Mouse (Mus musculus): ENCODE measurements around the gene Fam229a. TPM values are rescaled to one million over a fixed set of nuclear protein-coding genes. Genes with fewer than 3 reads are reported as not detected.
"Not testable (repeated sequence)": the region's sequence is repeated elsewhere in the genome, so short reads cannot be mapped to it uniquely, and the experiment has no call there.

Fam229a gene
- polyA plus RNA-seq, 1 experiment from 2014 or later: not detected

DNA sequence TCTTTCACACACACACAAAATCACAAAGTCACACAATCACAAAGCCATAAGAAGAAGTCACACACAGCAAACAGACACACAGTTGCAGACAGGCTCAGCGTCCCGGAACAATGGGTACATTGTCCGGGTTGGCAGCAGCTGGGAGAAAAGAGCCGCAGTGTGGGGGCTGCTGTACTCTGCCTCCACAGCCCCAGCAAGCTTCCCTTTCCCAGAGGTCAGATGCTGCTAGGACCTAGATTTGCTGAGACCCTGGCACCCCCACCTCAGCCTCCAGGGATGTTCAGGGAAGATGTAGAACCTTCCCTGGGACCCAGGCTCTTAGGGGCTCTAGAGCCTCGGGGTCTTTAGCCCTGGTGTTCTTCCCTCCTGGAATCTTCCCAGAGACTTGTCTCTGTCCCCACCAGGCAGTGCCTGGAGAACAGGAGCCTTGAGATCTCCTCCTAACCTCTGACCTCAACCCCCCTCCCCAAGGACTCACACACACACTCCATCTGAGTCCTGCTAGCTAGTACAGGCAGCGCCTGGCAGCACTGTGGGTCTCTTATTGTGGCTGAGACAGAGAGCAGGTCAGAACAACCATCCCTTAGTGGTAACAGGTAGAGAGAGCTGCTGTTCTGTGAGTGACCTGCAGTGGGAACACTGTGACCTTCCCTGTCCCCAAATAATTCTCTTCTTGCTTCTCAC, 20.6 kb downstream of the Fam229a start:
- no peak for ATAC-seq (ENCODE audit: low FRiP score, low read depth)
- peak overlapping the region; percentile 69 for H3K27ac ChIP-seq
- peak overlapping the region; percentile 27 for H3K4me2 ChIP-seq (replicated peaks)
- no peak overlapping the region for H3K4me3 ChIP-seq
- peaks cover 55% of the 10 kb centered on the region for H3K4me1 ChIP-seq
- H3K9ac ChIP-seq: 0 out of 2 replicates have a peak overlapping the region, but pooled peaks have one; percentile 17
- no peaks in the 10 kb centered on the region for H3K27me3 ChIP-seq (replicated peaks)
- WGBS: 17% methylated on average over 6 of the region's 6 CpGs
- no peaks in the 10 kb centered on the region for H3K9me3 ChIP-seq
- peaks cover 14% of the 10 kb centered on the region for H3K36me3 ChIP-seq

DNA sequence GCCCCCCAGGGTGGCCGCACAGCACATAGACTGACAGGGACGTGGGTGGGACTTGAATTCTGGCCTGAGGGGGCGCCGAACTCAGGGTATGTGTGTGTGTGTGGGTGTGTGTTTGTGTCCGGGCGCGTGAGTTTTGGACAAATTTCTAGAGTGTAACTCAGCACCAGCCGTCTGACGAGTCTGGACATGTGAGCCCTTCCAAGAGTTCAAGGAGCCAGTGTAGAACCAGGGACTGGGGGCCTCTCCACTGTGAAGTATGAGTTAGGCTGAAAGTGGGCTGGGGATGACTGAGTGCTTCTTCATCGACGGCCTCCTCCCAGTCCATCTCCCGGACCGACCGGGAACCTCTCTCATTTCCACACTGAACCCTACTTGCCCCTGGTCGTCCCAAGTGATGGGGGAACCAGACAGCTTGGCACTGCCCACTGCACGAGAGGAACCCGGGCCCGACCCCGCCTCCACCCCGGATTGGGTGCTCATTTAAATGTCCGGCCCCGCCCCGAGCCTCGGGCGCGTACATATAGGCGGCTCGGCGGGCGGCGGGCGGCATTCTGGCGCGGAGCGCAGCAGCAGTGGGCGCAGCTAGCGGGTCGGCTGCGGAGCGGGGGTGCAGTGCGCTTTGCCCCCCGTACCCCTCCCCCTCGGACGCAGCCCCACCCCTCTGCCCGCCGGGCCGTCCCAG, 22.2 kb downstream of the Fam229a start, which contains the start of gene Marcksl1:
Gene Marcksl1 (plus strand): TSS at position 496 of the 682 bp plus-strand sequence.
- Histone ChIP-seq H3K27ac (peak within 1 kb of the TSS; percentile 99), H3K27me3 (replicated peaks) (no peaks in the 10 kb centered on the region), H3K4me2 (replicated peaks) (peak within 1 kb of the TSS; percentile 93), H3K4me3 (peak within 1 kb of the TSS; percentile 100), H3K9me3 (no peaks in the 10 kb centered on the region), H3K4me1 (peaks cover 55% of the 10 kb centered on the region), H3K9ac (peak within 1 kb of the TSS; percentile 100), H3K36me3 (peaks cover 29% of the 10 kb centered on the region)
- WGBS: 4% methylated on average over 47 of the region's 47 CpGs
- ATAC-seq (ENCODE audit: low FRiP score, low read depth): peak; percentile 88

DNA sequence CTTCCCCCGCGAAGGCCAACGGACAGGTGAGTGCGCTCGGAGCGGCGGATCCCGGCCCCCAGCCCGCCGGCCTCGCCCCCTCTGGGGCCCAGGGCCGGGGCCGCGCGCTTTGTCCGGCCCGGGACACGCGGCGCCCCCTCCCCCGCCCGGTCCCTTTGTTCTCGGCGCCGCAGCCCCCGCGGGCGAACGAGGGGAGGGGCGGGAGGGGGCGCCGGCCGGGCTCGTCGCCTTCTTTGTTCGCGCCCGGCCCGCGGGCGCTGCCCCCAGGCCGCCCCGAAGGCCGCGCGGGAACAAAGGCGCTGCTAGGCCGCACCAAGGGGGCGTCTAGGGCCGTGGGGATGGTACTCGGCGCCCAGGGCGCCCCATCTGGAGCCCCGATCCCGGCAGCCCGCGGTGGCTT, 22.9 kb downstream of the Fam229a start:
- H3K27ac ChIP-seq: peak overlapping the region; percentile 99
- no peaks in the 10 kb centered on the region for H3K27me3 ChIP-seq (replicated peaks)
- WGBS: 1% methylated on average over 56 of the region's 57 CpGs
- H3K4me2 ChIP-seq (replicated peaks): peak overlapping the region; percentile 93
- ATAC-seq (ENCODE audit: low FRiP score, low read depth): peak; percentile 32
- peak overlapping the region; percentile 100 for H3K4me3 ChIP-seq
- H3K36me3 ChIP-seq: peaks cover 36% of the 10 kb centered on the region
- no peaks in the 10 kb centered on the region for H3K9me3 ChIP-seq
- H3K9ac ChIP-seq: peak overlapping the region; percentile 100
- H3K4me1 ChIP-seq: peaks cover 52% of the 10 kb centered on the region

DNA sequence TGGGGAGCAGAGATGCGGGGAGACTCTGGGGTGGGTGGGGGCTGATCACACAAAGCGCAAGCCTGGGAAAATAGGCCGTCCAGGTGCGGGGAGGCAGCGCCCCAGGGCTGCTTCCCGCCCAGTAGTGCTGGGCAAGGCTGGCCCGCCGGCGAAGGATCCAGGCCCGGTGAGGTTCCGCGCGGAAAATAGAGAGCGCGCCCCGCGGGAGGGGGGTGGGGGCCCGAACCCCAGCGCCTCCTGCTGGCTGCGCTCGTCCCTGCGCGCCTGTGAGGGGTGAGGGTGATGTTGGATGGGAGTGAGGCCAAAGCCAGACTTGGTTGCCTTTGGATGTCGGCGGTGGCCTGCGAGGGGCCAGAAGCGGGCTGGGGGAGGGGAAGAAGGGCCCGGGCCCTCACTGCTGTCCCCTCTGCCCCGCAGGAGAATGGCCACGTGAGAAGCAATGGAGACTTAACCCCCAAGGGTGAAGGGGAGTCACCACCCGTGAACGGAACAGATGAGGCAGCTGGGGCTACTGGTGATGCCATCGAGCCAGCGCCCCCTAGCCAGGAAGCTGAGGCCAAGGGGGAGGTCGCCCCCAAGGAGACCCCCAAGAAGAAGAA, 23.4 kb downstream of the Fam229a start:
- under 1% methylated on average over 35 of the region's 35 CpGs for WGBS
- Histone ChIP-seq H3K4me1 (peaks cover 47% of the 10 kb centered on the region), H3K4me3 (peak overlapping the region; percentile 100), H3K27me3 (replicated peaks) (no peaks in the 10 kb centered on the region), H3K9ac (peak overlapping the region; percentile 100), H3K9me3 (no peaks in the 10 kb centered on the region), H3K4me2 (replicated peaks) (peak overlapping the region; percentile 93), H3K36me3 (peaks cover 37% of the 10 kb centered on the region), H3K27ac (peak overlapping the region; percentile 99)
- ATAC-seq (ENCODE audit: low FRiP score, low read depth): peak; percentile 41

DNA sequence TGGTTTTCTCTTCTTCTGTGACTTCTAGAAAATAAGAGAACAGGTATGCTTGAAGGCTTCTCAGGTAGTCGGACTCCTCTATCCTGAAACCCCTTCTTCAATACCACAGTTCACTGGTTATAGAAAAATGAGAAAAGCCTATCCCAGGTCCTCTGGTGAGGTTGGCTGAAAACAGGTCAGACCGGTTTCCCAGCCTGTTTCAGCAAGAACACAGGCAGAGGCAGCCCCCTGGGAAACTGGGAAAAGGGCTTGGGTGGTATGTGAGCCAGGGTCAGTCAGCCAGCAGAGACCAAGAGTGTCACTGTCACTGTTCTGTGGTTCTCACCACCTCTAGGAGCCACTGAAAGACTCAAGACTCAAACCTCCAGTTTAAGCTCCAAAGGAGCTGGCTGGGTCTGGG, 25.9 kb downstream of the Fam229a start:
- Histone ChIP-seq H3K4me2 (replicated peaks) (no peak overlapping the region; the same call in 1 of the 2 replicates), H3K4me3 (no peak overlapping the region), H3K27me3 (replicated peaks) (no peaks in the 10 kb centered on the region), H3K27ac (no peak overlapping the region), H3K9me3 (no peaks in the 10 kb centered on the region), H3K9ac (no peak overlapping the region), H3K4me1 (peaks cover 26% of the 10 kb centered on the region), H3K36me3 (peaks cover 59% of the 10 kb centered on the region)
- 66% methylated on average over 2 of the region's 2 CpGs for WGBS
- ATAC-seq (ENCODE audit: low FRiP score, low read depth): no peak

DNA sequence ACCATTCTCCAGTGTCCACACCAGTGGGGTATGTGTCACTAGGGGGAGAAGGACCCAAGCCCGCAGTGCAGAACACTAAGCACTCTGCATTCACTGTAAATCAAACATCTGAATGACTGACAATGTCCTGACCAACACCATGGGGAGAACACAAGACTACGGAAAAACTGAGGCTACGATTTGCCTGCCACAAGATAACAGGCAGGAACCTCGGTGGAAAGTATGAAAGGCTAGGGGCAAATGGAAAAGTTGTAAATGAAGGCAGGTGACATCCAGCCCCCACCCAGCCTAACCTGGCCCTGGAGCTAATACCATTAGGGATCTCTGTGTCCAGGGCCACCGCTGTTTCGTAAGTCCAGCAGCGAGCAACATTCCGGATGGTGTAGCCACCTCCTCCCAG, 27.5 kb downstream of the Fam229a start:
- Histone ChIP-seq H3K27me3 (replicated peaks) (no peaks in the 10 kb centered on the region), H3K36me3 (peaks cover 75% of the 10 kb centered on the region), H3K9me3 (no peaks in the 10 kb centered on the region), H3K9ac (no peak overlapping the region), H3K27ac (no peak overlapping the region), H3K4me1 (peaks cover 12% of the 10 kb centered on the region), H3K4me3 (no peak overlapping the region), H3K4me2 (replicated peaks) (no peak overlapping the region)
- 95% methylated on average over 8 of the region's 8 CpGs for WGBS
- ATAC-seq (ENCODE audit: low FRiP score, low read depth): no peak

DNA sequence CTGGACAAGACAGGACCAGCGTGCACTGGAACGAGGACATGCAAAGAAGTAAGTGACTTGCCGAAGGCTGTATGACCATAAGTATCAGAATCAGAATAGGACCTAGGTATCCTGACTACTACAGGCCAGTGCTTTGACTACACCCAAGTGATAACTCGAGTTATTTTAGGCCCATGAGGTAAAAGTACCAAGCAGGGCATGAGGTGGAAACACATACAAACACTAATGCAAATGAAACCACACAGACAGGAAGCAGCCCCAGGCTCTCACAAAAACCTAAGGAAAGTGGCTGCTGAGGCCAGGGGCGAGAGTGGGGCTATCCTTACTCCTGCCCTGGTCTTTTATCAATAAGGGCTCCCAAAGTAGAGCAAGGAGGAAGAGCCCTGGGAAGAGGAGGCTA, 34.3 kb downstream of the Fam229a start:
- Histone ChIP-seq H3K9me3 (no peaks in the 10 kb centered on the region), H3K9ac (no peak overlapping the region), H3K4me3 (no peak overlapping the region), H3K27me3 (replicated peaks) (no peaks in the 10 kb centered on the region), H3K4me2 (replicated peaks) (no peak overlapping the region), H3K4me1 (no peaks in the 10 kb centered on the region), H3K36me3 (peaks cover 87% of the 10 kb centered on the region), H3K27ac (no peak overlapping the region)
- WGBS: 89% methylated on average over 5 of the region's 5 CpGs
- no peak for ATAC-seq (ENCODE audit: low FRiP score, low read depth)

DNA sequence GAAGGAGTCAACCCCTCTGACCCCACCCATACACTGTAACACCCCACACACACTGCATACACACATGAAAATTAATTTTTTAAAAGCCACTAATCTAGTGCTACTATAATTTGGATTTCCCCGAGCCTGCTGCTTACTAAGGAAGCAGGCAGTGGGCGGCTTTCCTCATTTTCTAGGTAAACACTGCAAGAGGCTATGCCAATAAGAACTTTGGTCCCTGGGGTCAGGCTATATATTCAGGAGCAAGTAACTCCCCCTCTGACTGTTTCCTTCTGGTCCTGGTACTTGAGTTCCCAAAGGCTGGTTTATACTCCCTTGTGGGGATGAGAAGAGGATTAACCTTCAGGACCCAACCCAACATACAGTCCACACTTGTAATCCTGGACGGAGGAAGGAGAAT, 34.9 kb downstream of the Fam229a start:
- Histone ChIP-seq H3K4me3 (no peak overlapping the region), H3K36me3 (peaks cover 87% of the 10 kb centered on the region), H3K9me3 (no peaks in the 10 kb centered on the region), H3K27ac (no peak overlapping the region), H3K4me2 (replicated peaks) (no peak overlapping the region), H3K9ac (no peak overlapping the region), H3K4me1 (no peaks in the 10 kb centered on the region), H3K27me3 (replicated peaks) (no peaks in the 10 kb centered on the region)
- no peak for ATAC-seq (ENCODE audit: low FRiP score, low read depth)
- 95% methylated on average over 3 of the region's 3 CpGs for WGBS

DNA sequence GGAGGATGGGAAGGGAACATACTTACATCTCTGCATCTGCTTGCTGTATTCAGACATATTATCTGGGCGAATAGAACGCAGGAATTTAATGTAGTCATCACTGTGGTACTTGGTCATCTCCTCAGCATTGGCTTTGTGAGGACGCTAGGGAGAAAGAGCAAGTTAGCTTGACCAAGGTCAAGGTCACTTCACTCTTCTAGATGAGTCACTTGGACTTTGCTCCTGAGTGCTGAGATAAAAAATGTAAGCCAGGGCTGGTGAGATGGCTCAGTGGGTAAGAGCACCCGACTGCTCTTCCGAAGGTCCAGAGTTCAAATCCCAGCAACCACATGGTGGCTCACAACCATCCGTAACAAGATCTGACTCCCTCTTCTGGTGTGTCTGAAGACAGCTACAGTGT, 37.9 kb downstream of the Fam229a start:
- ATAC-seq (ENCODE audit: low FRiP score, low read depth); H3K4me1 ChIP-seq; H3K4me3 ChIP-seq; H3K9ac ChIP-seq; H3K4me2 ChIP-seq (replicated peaks); H3K27ac ChIP-seq; H3K9me3 ChIP-seq; H3K27me3 ChIP-seq (replicated peaks): not testable (repeated sequence)
- WGBS: 95% methylated on average over 6 of the region's 6 CpGs
- H3K36me3 ChIP-seq: peaks cover 81% of the 10 kb centered on the region

DNA sequence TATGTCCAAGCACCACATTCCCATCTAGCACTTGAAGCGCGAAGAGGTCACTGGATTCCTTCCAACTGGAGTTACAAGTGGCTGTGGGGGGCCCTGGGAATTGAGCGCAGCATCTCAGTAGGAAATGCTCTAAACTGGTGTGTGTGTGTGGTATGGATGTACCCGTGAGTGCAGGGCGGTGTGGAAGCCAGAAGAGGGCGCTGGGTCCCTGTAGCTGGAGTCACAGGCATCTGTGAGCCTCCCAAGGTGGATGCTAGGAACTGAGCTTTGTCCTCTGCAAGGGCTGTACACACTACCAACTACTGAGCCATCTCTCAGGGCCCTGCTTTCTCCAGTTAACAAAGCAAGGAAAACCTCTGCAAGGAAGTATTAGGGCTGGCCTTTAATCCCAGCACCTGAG, 49.0 kb downstream of the Fam229a start:
- no peaks in the 10 kb centered on the region for H3K9me3 ChIP-seq
- no peak overlapping the region for H3K27ac ChIP-seq
- H3K4me3 ChIP-seq: no peak overlapping the region
- ATAC-seq (ENCODE audit: low FRiP score, low read depth): no peak
- WGBS: 90% methylated on average over 6 of the region's 6 CpGs
- H3K4me2 ChIP-seq (replicated peaks): no peak overlapping the region
- no peak overlapping the region for H3K9ac ChIP-seq
- H3K4me1 ChIP-seq: peaks cover 25% of the 10 kb centered on the region
- H3K36me3 ChIP-seq: peaks cover 18% of the 10 kb centered on the region; the same call in 1 of the 2 replicates
- H3K27me3 ChIP-seq (replicated peaks): no peaks in the 10 kb centered on the region
